Mouse (Mus musculus) Patski (cell line): ENCODE measurements around the gene Pgm3. TPM values are rescaled to one million over a fixed set of nuclear protein-coding genes. Genes with fewer than 3 reads are reported as not detected.
"Not testable (repeated sequence)": the region's sequence is repeated elsewhere in the genome, so short reads cannot be mapped to it uniquely, and the experiment has no call there.

Experiments used
- ATAC-seq: fragments of 100-300 bp; one replicate; pipeline ENCODE4 v1.8.0; 2021
- CTCF ChIA-PET: fragments of 350-600 bp; sonication (Branson Sonifier 250); formaldehyde crosslinking; loops from one replicate; lab custom pipeline; 2022; ENCODE audit warnings: inconsistent platforms; lab: Charles Lee
- POLR2A ChIA-PET: fragments of 350-600 bp; sonication (Branson Sonifier 250); formaldehyde crosslinking; loops from one replicate; lab custom pipeline; 2022; ENCODE audit warnings: antibody characterized with exemption, inconsistent platforms; lab: Charles Lee
- DNase-seq: peaks from one replicate; pipeline ENCODE4 v3.0.0-alpha.2; 2011; ENCODE audit warnings: low read depth, low spot score
- H3K27me3 ChIP-seq: fragments of 371-371 bp; one replicate; pipeline ENCODE4 v1.5.1; 2021
- CTCF ChIP-seq: fragments of 100-300 bp; IDR thresholded peaks from one replicate; pipeline ENCODE4 v1.5.1; 2021
- in situ Hi-C: fragments of 300-500 bp; cut with MboI; formaldehyde crosslinking; loops from 3 replicates; pipeline ENCODE4 v1.11.1; 2018; ENCODE audit warnings: low pct_unique_long_range_greater_than_20kb, mixed read lengths
- polyA plus RNA-seq: library from polyadenylated mRNA; unstranded; gene quantifications from one replicate; pipeline ENCODE4 v1.2.3, GENCODE M21; 2021

The Pgm3 gene
- 27.6 TPM for polyA plus RNA-seq

DNA sequence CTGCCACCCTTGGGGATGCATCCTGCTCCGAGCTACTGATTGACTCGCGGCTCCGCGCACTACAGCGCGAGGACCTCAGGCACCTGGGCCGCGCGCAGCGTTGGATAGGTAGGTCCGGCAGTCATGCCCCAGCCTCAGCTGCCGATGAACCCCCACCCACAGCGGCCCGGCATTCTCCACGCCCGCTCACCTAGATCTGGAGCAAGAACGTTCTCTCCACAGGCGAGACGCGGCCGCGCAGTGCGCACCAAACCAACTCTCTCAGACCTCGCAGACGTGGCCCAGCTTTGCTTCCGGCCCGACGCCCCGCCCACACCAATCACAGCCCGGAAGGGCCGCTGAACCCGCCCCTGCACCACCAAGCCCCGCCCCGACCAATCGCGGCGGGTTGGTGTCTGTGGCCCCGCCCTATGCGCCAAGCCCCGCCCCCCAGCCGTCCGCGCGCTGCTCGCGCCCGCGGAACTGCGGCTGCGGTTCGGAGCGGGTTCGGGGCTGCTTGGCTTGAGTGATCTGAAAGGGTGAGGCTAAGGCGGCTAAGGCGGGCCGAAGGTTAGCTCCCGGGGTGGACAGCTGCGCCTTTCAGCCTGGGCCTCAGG lies at the start of gene Pgm3, which contains the start of gene Rwdd2a:
TSS of gene Pgm3 (minus strand) at position 303 of the 596 bp plus-strand sequence.
TSS of gene Rwdd2a (plus strand) at position 452 of the 596 bp plus-strand sequence.
- in situ Hi-C loops = loop anchor here (5.0 kb wide), 1 partner anchor 104 kb away; the partner anchor contains the start of gene Dop1a
- CTCF ChIA-PET = interaction anchor here (1.3 to 1.5 kb wide), 4 partner anchors 11 to 106 kb away, joined by 3 to 6 read pairs (median 5); partner anchors contain the start of gene Ube2cbp
- POLR2A ChIA-PET = interaction anchor here (0.6 to 1.6 kb wide), 3 partner anchors 13 to 823 kb away, joined by 3 to 9 read pairs (median 4); partner anchors contain the start of gene Ibtk
- peak; percentile 44 for DNase-seq
- H3K27me3 ChIP-seq = no peaks in the 10 kb centered on the region
- peak; percentile 99 for ATAC-seq
- no peak for TF ChIP-seq CTCF

DNA sequence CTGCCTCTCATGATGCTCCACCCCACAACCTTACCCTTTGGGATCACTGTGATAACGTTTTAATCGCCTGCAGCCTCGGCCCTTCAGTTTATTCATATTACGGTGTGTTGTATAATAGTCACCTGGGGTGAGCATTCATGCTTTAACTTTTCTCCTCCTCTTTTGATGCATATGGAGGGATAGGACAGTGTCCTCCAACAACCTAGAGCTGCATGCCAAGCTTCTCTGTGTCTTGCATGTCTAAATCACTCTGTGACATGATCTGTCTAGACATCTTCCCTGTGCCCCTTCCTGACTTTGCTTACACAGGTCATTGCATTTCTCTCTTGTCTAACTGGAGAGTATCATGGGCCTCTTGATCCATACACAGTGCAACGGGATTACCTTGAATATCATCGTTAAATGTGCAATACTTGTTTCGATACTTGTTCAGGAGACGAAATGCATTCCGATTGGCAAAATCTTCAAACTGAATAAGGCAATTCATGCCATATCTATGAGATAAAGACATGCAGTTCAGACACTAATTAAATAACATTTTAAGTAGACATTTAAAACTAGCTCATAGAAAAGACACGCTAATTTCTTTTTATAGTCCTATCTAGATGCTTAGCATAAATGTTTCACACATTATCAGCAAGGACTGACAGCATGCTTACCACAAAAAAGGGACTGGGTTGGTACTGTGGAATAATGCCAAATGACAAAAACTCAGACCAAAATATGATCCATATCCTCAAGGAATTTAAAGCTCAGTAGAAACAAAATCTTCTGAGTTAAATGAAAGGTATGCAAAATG lies 47.9 kb upstream of the Pgm3 start:
- POLR2A ChIA-PET = interaction anchor here (0.8 to 1.3 kb wide), 2 partner anchors 8 to 18 kb away, joined by 3 to 4 read pairs; no protein-coding TSS in a partner anchor
- in situ Hi-C loops = no loop called here
- CTCF ChIA-PET = interaction anchor here (0.9 to 1.2 kb wide), 4 partner anchors 9 to 127 kb away, joined by 3 read pairs; no protein-coding TSS in a partner anchor
- DNase-seq (no peak), ATAC-seq (no peak)
- H3K27me3 ChIP-seq = no peaks in the 10 kb centered on the region
- no peak for TF ChIP-seq CTCF

DNA sequence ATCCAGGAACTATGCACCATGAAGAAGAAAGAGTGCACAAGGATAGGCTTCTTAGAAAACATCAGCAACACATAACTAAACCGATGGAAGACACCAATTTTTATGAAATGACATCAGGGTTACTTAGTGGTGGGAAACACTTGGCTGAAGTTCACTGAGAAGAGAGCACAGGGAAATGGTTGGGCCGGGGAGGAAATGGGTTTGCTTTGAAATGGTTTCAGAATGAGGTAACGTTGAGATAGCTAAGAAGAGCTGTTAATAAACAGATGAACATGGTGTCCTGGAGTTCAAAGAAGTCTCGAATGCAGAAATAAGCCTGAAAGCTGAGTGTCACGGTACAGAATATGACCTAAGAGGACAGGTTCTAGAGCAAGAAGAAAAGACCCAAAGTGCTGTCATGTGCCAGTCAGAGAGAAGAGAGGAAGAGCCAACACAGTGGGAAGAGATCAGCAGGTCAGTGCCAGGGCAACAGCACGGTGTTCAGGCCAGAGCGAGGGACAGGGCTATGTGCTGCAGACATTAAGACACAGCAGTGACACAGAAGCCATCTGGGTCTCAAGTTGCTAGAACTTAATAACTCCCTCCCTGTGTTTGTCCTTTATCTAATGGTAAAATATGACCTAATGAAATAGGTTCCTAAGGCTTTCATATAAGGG lies 46.3 kb upstream of the Pgm3 start:
- ATAC-seq (no peak), DNase-seq (no peak)
- no peak for TF ChIP-seq CTCF
- ChIA-PET CTCF (interaction anchor here (1.5 kb wide), 1 partner anchor 8 kb away, joined by 4 read pairs; no protein-coding TSS in a partner anchor), POLR2A (no interaction called here)
- no peaks in the 10 kb centered on the region for H3K27me3 ChIP-seq
- in situ Hi-C loops = no loop called here

GRCm38 (mm10) chr9:86615765-86616164 lies 44.1 kb upstream of the Pgm3 start:
- ChIA-PET POLR2A (no interaction called here), CTCF (no interaction called here)
- H3K27me3 ChIP-seq = no peaks in the 10 kb centered on the region
- ATAC-seq (no peak), DNase-seq (no peak)
- in situ Hi-C loops = no loop called here
- no peak for TF ChIP-seq CTCF

DNA sequence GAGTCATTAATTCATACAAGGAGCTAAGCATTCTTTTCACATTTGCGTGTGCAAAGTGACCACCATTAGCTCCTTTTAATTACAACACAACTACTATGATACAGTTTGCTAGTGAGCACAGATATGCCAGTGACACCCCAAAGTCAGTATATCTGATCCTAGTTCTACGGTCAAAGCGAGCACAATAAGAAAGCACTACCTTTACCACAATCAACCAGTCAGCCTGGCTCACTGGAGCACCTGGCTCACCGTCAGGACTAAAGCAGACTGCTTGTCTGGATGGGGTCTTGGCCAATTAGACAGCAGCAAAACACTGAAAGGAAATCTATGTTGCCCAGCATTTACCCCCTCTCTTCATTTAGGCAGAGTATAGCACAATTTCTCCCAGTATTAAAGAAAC lies 40.4 kb upstream of the Pgm3 start:
- ChIA-PET CTCF (interaction anchor here (1.5 kb wide), 1 partner anchor 11 kb away, joined by 3 read pairs; no protein-coding TSS in a partner anchor), POLR2A (interaction anchor here (1.0 kb wide), 1 partner anchor 7 kb away, joined by 3 read pairs; no protein-coding TSS in a partner anchor)
- H3K27me3 ChIP-seq = no peaks in the 10 kb centered on the region
- no peak for ATAC-seq
- in situ Hi-C loops = no loop called here
- TF ChIP-seq CTCF = no peak
- no peak for DNase-seq

DNA sequence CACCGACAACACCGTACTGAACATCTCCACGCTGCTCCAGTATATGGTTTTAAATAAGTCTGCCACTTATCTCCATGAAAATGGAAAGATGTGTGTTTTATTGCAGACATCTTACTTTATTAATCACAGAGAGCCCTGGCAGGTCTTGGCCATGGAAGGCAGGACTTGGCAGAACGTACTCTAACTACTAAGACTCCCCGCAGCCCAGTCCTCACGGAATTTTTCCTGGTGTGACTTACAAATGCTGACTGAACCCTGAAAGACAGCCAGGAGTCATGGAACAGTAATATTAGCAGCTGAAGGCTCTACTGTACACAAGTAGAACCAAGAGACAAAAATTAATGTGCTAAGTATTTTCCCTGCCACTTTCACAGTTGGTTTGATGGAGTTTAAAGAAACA lies 34.1 kb upstream of the Pgm3 start:
- CTCF ChIA-PET = no interaction called here
- no peak for ATAC-seq
- in situ Hi-C loops = no loop called here

DNA sequence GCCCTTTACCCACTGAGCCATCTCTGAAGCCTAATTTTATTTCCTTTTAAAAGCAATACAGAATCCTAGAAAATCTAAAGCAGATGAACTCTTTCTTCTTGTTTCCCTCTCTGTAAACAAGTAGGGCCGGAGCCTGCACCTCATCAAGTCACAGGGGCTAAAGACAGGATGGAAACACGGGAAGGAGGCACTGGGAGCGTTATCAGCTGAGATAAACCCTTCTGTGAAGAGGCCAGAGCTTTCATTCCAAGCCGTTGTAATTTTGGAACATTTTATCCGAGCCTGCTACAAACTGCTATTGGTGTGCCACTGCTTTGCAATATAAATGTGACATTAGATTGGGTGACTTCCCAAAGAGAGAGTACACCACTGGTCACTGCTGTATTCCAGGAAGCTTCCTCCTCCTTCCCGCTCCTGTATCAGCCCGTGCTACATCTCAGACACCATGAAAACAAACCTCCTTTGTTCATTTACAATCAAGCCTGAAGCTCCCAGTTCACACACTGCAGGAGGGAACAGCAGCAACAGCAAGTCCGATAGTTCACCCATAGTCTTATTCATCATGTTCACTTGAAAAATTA lies 28.2 kb upstream of the Pgm3 start:
- no peak for DNase-seq
- in situ Hi-C loops = no loop called here
- CTCF ChIA-PET = interaction anchor here (1.0 to 1.9 kb wide), 3 partner anchors 16 to 89 kb away, joined by 3 to 5 read pairs (median 4); no protein-coding TSS in a partner anchor
- no peak for ATAC-seq
- POLR2A ChIA-PET = no interaction called here
- TF ChIP-seq CTCF = no peak
- no peaks in the 10 kb centered on the region for H3K27me3 ChIP-seq

More for the DNA sequence above, 34.1 kb upstream of the Pgm3 start:
- no peak for TF ChIP-seq CTCF
- H3K27me3 ChIP-seq = no peaks in the 10 kb centered on the region
- POLR2A ChIA-PET = interaction anchor here (0.7 kb wide), 1 partner anchor 12 kb away, joined by 3 read pairs; no protein-coding TSS in a partner anchor
- no peak for DNase-seq

GRCm38 (mm10) chr9:86596983-86597382 lies 25.3 kb upstream of the Pgm3 start:
- H3K27me3 ChIP-seq, ATAC-seq, DNase-seq, in situ Hi-C loops, POLR2A ChIA-PET: not testable (repeated sequence)
- CTCF ChIA-PET = interaction anchor here (1.3 kb wide), 1 partner anchor 149 kb away, joined by 3 read pairs; no protein-coding TSS in a partner anchor

DNA sequence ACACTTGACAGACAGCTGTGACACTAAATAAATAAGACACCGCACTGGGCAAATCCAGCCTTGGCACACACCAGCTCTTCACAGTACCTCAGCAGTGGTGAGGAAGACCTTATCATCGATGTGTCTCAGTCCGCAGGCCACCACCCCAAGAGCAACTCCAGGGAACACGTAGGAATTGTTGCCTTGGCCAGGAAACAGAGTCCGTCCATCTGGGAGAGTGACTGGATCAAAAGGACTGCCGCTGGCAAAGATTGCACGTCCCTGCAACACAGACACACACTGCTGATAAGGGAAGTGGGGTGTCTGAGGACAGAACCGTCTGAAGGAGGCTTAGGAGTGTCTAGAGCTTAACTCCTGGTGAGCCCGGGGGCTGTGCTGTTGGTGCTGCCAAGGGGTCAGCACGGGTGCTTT lies 22.7 kb upstream of the Pgm3 start:
- POLR2A ChIA-PET = interaction anchor here (0.6 kb wide), 1 partner anchor 26 kb away, joined by 3 read pairs; no protein-coding TSS in a partner anchor
- CTCF ChIA-PET = interaction anchor here (0.6 to 1.8 kb wide), 12 partner anchors 11 to 209 kb away, joined by 3 to 10 read pairs (median 4); partner anchors contain the start of gene Prss35
- ATAC-seq, H3K27me3 ChIP-seq, DNase-seq: not testable (repeated sequence)
- in situ Hi-C loops = loop anchor here (5.0 kb wide), 1 partner anchor 153 kb away; no protein-coding TSS in a partner anchor
